Mouse (Mus musculus): ENCODE measurements around the gene Mpi.

- TF ChIP-seq CTCF (conservative IDR thresholded peaks at IDR 0.05 in 1 of 2, IDR thresholded peaks at IDR 0.05 in 1 of 2; ENCODE audit: low read depth in 2 of 2, low read length in 2 of 2): no peak
- TF ChIP-seq POLR2A (IDR thresholded peaks at IDR 0.05; ENCODE audit: low read depth, low read length): no peak
- TF ChIP-seq MAFK (IDR thresholded peaks at IDR 0.05; ENCODE audit: insufficient replicate concordance, low read length): no peak
- no peak for TF ChIP-seq MAX (IDR thresholded peaks at IDR 0.05; ENCODE audit: low read length)
- no peak for TF ChIP-seq JUND (conservative IDR thresholded peaks at IDR 0.05; ENCODE audit: low read depth, low read length)
- no peak for TF ChIP-seq TCF12 (IDR thresholded peaks at IDR 0.05; ENCODE audit: low read depth, low read length)
- no peak for TF ChIP-seq POLR2AphosphoS2 (IDR thresholded peaks at IDR 0.05; ENCODE audit: low read depth, low read length)
- TF ChIP-seq USF1 (IDR thresholded peaks at IDR 0.05; ENCODE audit: low read depth, low read length): no peak
- no peak for TF ChIP-seq MAZ (IDR thresholded peaks at IDR 0.05; ENCODE audit: low read depth, low read length)
- no peak for TF ChIP-seq EP300 (IDR thresholded peaks at IDR 0.05; ENCODE audit: low read length)
These were observed 21.8 kb upstream of the Mpi start for GRCm38 (mm10) chr9:57574397-57574796.
